Mouse (Mus musculus): ENCODE results near the gene Hoxa10.

DNA sequence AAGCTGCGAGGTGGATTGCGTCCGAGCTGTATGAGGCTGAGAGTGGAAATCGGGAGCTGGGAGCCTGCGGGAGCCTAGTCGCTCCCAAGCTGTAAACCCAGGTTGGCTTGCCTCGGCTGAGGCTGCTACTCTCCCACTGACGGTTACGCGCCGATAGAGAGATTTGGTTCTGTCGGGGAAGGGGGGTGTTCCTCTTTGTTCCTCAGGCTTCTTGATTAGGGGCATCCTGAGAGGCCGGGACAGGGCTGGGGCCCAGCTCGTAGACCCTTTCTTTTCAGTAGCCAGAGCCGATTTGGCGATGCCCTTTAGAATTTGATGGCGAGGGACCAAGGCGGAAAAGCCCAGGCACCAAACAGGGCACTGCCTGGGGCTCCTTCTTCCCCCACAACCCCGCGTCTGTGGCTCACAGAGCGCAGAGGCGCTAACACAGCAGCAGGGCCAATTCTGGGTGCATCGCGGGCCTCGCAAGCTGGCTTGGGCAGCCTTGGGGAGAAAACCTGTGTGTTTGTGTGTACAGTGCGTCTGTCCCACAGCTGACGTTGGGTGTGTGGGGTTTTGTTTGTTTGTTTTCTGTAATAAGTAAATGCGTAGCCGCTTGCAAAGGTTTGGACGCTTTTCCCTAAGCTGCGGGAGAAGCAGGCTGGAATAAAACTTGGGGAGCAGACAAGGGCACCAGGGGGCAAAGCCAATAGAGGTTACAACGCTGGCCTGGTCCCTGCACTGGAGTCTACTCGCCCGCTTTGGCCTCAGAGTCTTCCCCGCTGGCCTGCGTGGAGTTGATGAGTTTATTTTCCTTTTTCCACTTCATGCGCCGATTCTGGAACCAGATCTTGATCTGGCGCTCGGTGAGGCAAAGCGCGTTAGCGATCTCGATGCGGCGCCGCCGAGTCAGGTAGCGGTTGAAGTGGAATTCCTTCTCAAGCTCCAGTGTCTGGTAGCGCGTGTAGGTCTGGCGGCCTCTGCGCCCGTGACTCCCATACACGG lies 34.7 kb downstream of the Hoxa10 start:
- TF ChIP-seq CTCF (IDR thresholded peaks at IDR 0.05; ENCODE audit: borderline replicate concordance, insufficient read depth, low read length) (no peak), POLR2A (IDR thresholded peaks at IDR 0.05; ENCODE audit: low read depth, low read length) (no peak)

All from embryonic fibroblast, embryonic 13.5 days (primary cell).